Mouse (Mus musculus) myocyte (in vitro differentiated cells): ENCODE data around the gene Memo1.
"Not testable (repeated sequence)": the region's sequence is repeated elsewhere in the genome, so short reads cannot be mapped to it uniquely, and the experiment has no call there.

Experiments used
- CEBPB ChIP-seq: IDR thresholded peaks from 2 replicates; pipeline ENCODE4 v1.6.1; 2011; ENCODE audit warnings: mild to moderate bottlenecking, moderate library complexity; ENCODE audit not compliant: poor library complexity, insufficient read depth, severe bottlenecking
- E2F4 ChIP-seq: IDR thresholded peaks from one replicate; pipeline ENCODE4 v1.6.1; 2011; ENCODE audit warnings: mild to moderate bottlenecking, control low read depth, moderate library complexity; ENCODE audit not compliant: insufficient read depth
- MYOD1 ChIP-seq, 3 experiments: IDR thresholded peaks; one replicate each; pipeline ENCODE4 v1.6.1; 2011; ENCODE audit warnings: control low read depth in 2 of 3, low read depth in 2 of 3, mild to moderate bottlenecking in 2 of 3, moderate library complexity in 1 of 3; ENCODE audit not compliant: insufficient read length in 2 of 3, control insufficient read depth in 1 of 3
- MYOG ChIP-seq, 3 experiments: IDR thresholded peaks; one replicate each; pipeline ENCODE4 v1.6.1; 2011; ENCODE audit warnings: control low read depth in 2 of 3, low read depth in 2 of 3, mild to moderate bottlenecking in 2 of 3; ENCODE audit not compliant: insufficient read length in 2 of 3, control insufficient read depth in 1 of 3, insufficient read depth in 1 of 3
- POLR2A ChIP-seq: IDR thresholded peaks from one replicate; pipeline ENCODE4 v1.6.1; 2011; ENCODE audit warnings: low read depth, mild to moderate bottlenecking, control low read depth, moderate library complexity; ENCODE audit not compliant: insufficient read length
- POLR2AphosphoS2 ChIP-seq: IDR thresholded peaks from one replicate; pipeline ENCODE4 v1.6.1; 2011; ENCODE audit warnings: low read depth, control low read depth; ENCODE audit not compliant: insufficient read length
- REST ChIP-seq: IDR thresholded peaks from one replicate; pipeline ENCODE4 v1.6.1; 2011; ENCODE audit warnings: mild to moderate bottlenecking, control low read depth, moderate library complexity; ENCODE audit not compliant: insufficient read depth, insufficient read length
- TCF3 ChIP-seq: IDR thresholded peaks from one replicate; pipeline ENCODE4 v1.6.1; 2011; ENCODE audit warnings: low read depth, control low read depth; ENCODE audit not compliant: insufficient read length
- USF1 ChIP-seq: IDR thresholded peaks from one replicate; pipeline ENCODE4 v1.6.1; 2011; ENCODE audit warnings: low read depth, mild to moderate bottlenecking, control low read depth, moderate library complexity

GRCm38 (mm10) chr17:74212831-74213524 is 82.3 kb downstream of the Memo1 start:
- TF ChIP-seq POLR2A; TCF3; USF1; CEBPB; REST; E2F4; POLR2AphosphoS2; MYOD1 (IDR thresholded peaks at IDR 0.05; ENCODE audit: control insufficient read depth in 1 of 3, insufficient read length in 2 of 3, low read depth in 2 of 3); MYOG (IDR thresholded peaks at IDR 0.05; ENCODE audit: control insufficient read depth in 1 of 3, insufficient read depth in 1 of 3, insufficient read length in 2 of 3, low read depth in 2 of 3): not testable (repeated sequence)
